19 mouse cellular contexts compared by ENCODE assay signal in genomic region chr11:20643161-20643560, GRCm38 (mm10).
"Had no signal": no experiment of that assay in that cellular context is flagged by ENCODE, and none has a peak within 500 bp of the region (broad histone marks: within the 10 kb centered on the region; RNA-seq: fewer than 3 reads in every experiment).

No protein-coding gene starts in this region.

- DNase-seq: lung, adult 18-20 months; lung, embryonic 14.5 days; lung, postnatal 10 days; lung, postnatal 4 days; midbrain, embryonic 14.5 days; retina, postnatal 1 day; right cerebral cortex, adult 18-20 months; right cerebral cortex, postnatal 25 days; right cerebral cortex, postnatal 4 days; spleen, adult 18-20 months; thymus, adult 18-20 months; thymus, postnatal 14 days; thymus, postnatal 36 days had no signal

- H3K27me3 ChIP-seq: midbrain, embryonic 12.5 days; neural tube, embryonic 13.5 days; neural tube, embryonic 15.5 days had no signal

- H3K27ac ChIP-seq: midbrain, embryonic 12.5 days; neural tube, embryonic 13.5 days; neural tube, embryonic 15.5 days had no signal

- H3K9me3 ChIP-seq: midbrain, embryonic 10.5 days; midbrain, embryonic 12.5 days; neural tube, embryonic 13.5 days; neural tube, embryonic 15.5 days had no signal

- ATAC-seq: midbrain, embryonic 16.5 days had no signal

- H3K4me3 ChIP-seq: midbrain, embryonic 10.5 days; midbrain, embryonic 12.5 days; myocyte; neural tube, embryonic 13.5 days; neural tube, embryonic 15.5 days had no signal

- H3K9ac ChIP-seq: lung, embryonic 14.5 days; midbrain, embryonic 12.5 days; neural tube, embryonic 13.5 days; neural tube, embryonic 15.5 days had no signal

- H3K4me2 ChIP-seq: lung, embryonic 14.5 days; midbrain, embryonic 12.5 days; neural tube, embryonic 13.5 days; neural tube, embryonic 15.5 days had no signal
